Mouse (Mus musculus): Measurements from ENCODE around the gene Mul1. TPM values are rescaled to one million over a fixed set of nuclear protein-coding genes. Genes with fewer than 3 reads are reported as not detected.

The Mul1 gene
- total RNA-seq (2023), result 41.4 TPM

GRCm38 (mm10) chr4:138434347-138435316, at the start of gene Mul1:
Mul1 (plus strand) TSS chr4:138434671.

GRCm38 (mm10) chr4:138395971-138396645, 38.4 kb upstream of the Mul1 start, which contains the start of gene Fam43b:
Fam43b (minus strand) TSS chr4:138396528.

DNA sequence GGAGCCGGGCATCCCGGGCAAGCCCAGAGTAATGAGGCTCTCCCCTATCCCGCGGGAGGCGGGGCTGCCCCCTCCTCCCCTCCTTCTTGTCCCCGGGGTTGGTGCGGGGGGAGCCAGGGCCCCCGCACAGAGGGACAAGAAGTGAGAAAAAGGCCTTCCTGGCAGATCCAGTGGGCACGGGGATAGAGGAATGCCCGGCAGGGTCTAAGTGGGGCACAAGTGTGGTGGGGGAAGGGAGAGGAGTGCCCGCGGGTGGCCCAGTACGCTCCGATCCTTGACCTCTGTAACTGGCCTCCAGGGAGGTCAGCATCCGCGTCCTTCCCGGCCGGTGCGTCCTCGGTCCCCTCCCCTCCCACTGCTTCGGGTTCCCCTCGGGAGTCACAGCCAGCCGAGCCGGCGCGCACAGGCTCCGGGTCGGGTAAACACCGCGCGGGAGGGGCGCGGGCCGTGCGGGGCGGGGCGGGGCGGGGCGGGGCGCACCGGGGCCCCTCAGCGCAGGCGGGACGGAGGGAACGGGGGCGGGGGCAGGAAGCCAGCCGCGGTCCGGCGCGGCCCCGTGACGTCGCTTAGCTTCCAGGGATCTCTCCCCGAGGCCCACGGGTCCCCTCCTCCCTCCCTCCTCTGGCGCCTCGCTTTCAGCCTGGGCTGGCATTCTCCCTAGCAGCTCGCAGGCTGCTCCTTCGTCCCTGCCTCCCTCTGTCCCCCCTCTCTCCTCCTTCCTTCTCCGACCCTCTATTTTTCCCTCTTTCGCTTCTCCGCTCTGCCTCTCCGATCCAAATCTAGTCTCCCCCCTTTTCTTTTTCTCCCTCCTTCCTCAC, 19.5 kb downstream of the Mul1 start, which contains the start of gene Camk2n1:
Gene Camk2n1 (plus strand): TSS at position 562 of the 818 bp plus-strand sequence.

Other genes with a start within 250 kb of the Mul1 start
- 211 TPM for gene Hp1bp3, start 218.4 kb upstream of the Mul1 start, total RNA-seq (2023)
- 0.76 TPM for gene Sh2d5, start 184.3 kb upstream of the Mul1 start, total RNA-seq (2023)
- gene Kif17, start 184.2 kb upstream of the Mul1 start, total RNA-seq (2023), result not detected
- gene Ddost, start 129.9 kb upstream of the Mul1 start, total RNA-seq (2023), result 57.0 TPM
- gene Pink1, start 108.4 kb upstream of the Mul1 start, total RNA-seq (2023), result 75.2 TPM
- not detected for gene Cda, start 66.7 kb upstream of the Mul1 start, total RNA-seq (2023)
- not detected for gene Fam43b, start 38.1 kb upstream of the Mul1 start, total RNA-seq (2023)
- 1.9 TPM for gene Camk2n1, start 19.6 kb downstream of the Mul1 start, total RNA-seq (2023)
- not detected for gene Vwa5b1, start 201.2 kb downstream of the Mul1 start, total RNA-seq (2023)